Mouse (Mus musculus): Measurements from ENCODE around the gene Gm36210. TPM values are rescaled to one million over a fixed set of nuclear protein-coding genes. Genes with fewer than 3 reads are reported as not detected.

Gm36210 gene
- total and polyA plus RNA-seq, 3 experiments: 0.15 to 0.97 TPM; not detected in 1

DNA sequence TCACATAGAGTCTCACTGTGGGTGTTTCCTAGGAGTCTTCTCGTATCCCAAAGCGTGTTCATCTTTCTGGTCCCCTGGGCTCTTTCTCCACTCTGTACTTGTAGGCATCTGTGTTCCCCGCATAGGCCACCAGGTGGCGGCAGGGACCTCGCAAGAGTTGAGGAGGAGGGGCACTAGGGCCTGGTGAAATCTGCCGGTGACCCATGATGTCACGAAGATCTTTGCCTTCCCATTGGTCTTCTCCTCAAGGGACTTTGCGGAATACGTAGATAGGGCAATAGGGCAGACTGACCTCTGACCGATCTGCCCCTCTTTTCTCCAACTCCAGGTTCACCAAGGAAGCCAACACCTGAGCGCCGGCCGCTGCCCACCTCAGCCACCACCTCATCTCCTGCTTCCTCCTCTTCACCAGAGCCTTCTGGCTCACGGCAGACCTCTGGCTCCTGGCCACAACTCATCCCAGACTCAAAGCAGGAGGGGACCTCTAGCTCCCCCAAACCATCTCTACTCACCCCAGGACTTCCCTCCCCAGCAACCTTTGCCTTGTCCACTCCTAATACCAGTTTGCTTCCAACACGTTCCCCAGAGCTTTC, 37.0 kb upstream of the Gm36210 start (continued):
- TF ChIP-seq BHLHE40 (IDR thresholded peaks at IDR 0.05; ENCODE audit: borderline replicate concordance, low read depth, low read length) (peak; percentile 54; the same call in 1 of the 2 replicates), MXI1 (IDR thresholded peaks at IDR 0.05; ENCODE audit: low read depth, low read length) (no peak)

DNA sequence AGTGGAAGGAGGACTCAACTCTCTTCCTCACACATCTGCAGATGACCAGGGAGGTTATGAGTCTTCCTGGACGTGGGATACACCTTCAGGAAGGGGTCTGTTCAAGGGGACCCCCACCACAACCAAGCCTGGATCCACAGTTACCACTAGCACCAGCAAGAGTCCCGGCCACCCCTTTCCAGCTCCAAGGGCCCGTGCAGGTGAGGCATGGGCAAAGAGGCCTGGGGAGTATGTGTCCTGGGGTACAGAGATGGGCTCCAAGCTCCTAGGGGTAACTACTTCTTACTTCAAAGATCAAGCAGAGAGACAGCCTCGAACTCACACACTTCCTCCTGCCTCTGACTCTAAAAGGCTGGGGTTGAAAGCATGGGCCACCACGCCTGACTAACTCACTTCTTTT, 36.4 kb upstream of the Gm36210 start:
- no peak for DNase-seq (ENCODE audit: low read depth, low spot score)
- Histone ChIP-seq H3K79me2 (ENCODE audit: control insufficient read depth, insufficient read depth, low read length, poor library complexity) (no peaks in the 10 kb centered on the region), H3K9me3 (replicated peaks; ENCODE audit: insufficient read depth, low read length) (no peaks in the 10 kb centered on the region), H3K4me3 (ENCODE audit: control insufficient read depth in 1 of 2, insufficient read depth in 1 of 2, low read depth in 2 of 2, low read length in 2 of 2) (no peak overlapping the region), H3K9ac (ENCODE audit: control insufficient read depth, low read depth, low read length, poor library complexity, severe bottlenecking) (no peak overlapping the region), H3K36me3 (ENCODE audit: control insufficient read depth in 1 of 2, insufficient read depth in 2 of 2, low read length in 2 of 2) (no peaks in the 10 kb centered on the region), H3K27ac (ENCODE audit: control insufficient read depth, low read depth, low read length) (no peak overlapping the region), H3K4me1 (ENCODE audit: control insufficient read depth in 1 of 2, insufficient read depth in 2 of 2, low read length in 2 of 2) (no peaks in the 10 kb centered on the region), H3K27me3 (ENCODE audit: control insufficient read depth in 1 of 2, insufficient read depth in 2 of 2, low read length in 2 of 2) (no peaks in the 10 kb centered on the region)
- no peak for TF ChIP-seq CHD2 (IDR thresholded peaks at IDR 0.05; ENCODE audit: low read length)
- no peak for TF ChIP-seq ZKSCAN1 (IDR thresholded peaks at IDR 0.05; ENCODE audit: low read depth, low read length)
- no peak for TF ChIP-seq GATA1 (IDR thresholded peaks at IDR 0.05; ENCODE audit: low read depth, low read length)
- TF ChIP-seq GABPA (IDR thresholded peaks at IDR 0.05; ENCODE audit: low read depth, low read length): no peak
- no peak for TF ChIP-seq UBTF (IDR thresholded peaks at IDR 0.05; ENCODE audit: borderline replicate concordance, insufficient read depth, low read depth, low read length)
- no peak for TF ChIP-seq MAFK (IDR thresholded peaks at IDR 0.05; ENCODE audit: borderline replicate concordance, low read depth, low read length)
- TF ChIP-seq BHLHE40 (IDR thresholded peaks at IDR 0.05; ENCODE audit: borderline replicate concordance, low read depth, low read length): no peak
- no peak for TF ChIP-seq POLR2A (IDR thresholded peaks at IDR 0.05; ENCODE audit: control insufficient read depth in 1 of 2, insufficient read depth in 1 of 2, low read depth in 1 of 2, low read length in 2 of 2, poor library complexity in 1 of 2)
- TF ChIP-seq MAZ (IDR thresholded peaks at IDR 0.05; ENCODE audit: low read depth, low read length): no peak
- TF ChIP-seq ELF1 (IDR thresholded peaks at IDR 0.05; ENCODE audit: low read depth, low read length): no peak
- no peak for TF ChIP-seq CHD1 (IDR thresholded peaks at IDR 0.05; ENCODE audit: low read depth, low read length)
- TF ChIP-seq USF1 (IDR thresholded peaks at IDR 0.05; ENCODE audit: low read depth, low read length): no peak
- no peak for TF ChIP-seq RCOR1 (IDR thresholded peaks at IDR 0.05; ENCODE audit: low read depth, low read length)
- no peak for TF ChIP-seq TAL1 (IDR thresholded peaks at IDR 0.05; ENCODE audit: low read length)

DNA sequence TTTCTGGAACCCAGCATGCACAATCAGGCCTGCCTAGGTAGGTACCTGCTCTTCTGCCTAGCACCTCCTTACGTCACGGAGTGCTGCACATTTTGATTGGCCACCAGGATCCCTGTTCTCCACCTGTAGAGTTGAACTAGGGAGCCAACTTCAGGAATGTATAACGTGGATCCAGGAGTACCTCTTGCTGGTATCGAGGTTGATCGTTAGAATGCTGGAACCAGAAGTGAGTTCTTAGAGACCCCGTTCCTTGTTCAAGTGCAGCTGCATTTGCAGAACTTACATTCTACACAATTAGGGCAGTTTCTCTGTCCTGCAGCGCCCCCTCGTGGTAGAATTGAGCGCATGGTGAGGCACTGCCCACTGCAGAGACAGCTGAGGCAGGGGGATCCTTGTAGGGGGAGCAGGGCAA, 33.8 kb upstream of the Gm36210 start:
- H3K4me1 ChIP-seq (ENCODE audit: control insufficient read depth in 1 of 2, insufficient read depth in 2 of 2, low read length in 2 of 2): no peaks in the 10 kb centered on the region
- no peaks in the 10 kb centered on the region for H3K27me3 ChIP-seq (ENCODE audit: control insufficient read depth in 1 of 2, insufficient read depth in 2 of 2, low read length in 2 of 2)
- H3K36me3 ChIP-seq (ENCODE audit: control insufficient read depth in 1 of 2, insufficient read depth in 2 of 2, low read length in 2 of 2): no peaks in the 10 kb centered on the region
- no peaks in the 10 kb centered on the region for H3K9me3 ChIP-seq (replicated peaks; ENCODE audit: insufficient read depth, low read length)
- H3K9ac ChIP-seq (ENCODE audit: control insufficient read depth, low read depth, low read length, poor library complexity, severe bottlenecking): no peak overlapping the region
- no peak overlapping the region for H3K27ac ChIP-seq (ENCODE audit: control insufficient read depth, low read depth, low read length)
- no peak overlapping the region for H3K4me3 ChIP-seq (ENCODE audit: control insufficient read depth in 1 of 2, insufficient read depth in 1 of 2, low read depth in 2 of 2, low read length in 2 of 2)
- no peaks in the 10 kb centered on the region for H3K79me2 ChIP-seq (ENCODE audit: control insufficient read depth, insufficient read depth, low read length, poor library complexity)
- peak; percentile 84 for DNase-seq (ENCODE audit: low read depth, low spot score)
- no peak for TF ChIP-seq POLR2AphosphoS5 (IDR thresholded peaks at IDR 0.05; ENCODE audit: borderline replicate concordance, low read depth, low read length)
- peak; percentile 91 for TF ChIP-seq RAD21 (IDR thresholded peaks at IDR 0.05; ENCODE audit: low read depth, low read length)
- peak; percentile 65 for TF ChIP-seq ZC3H11A (IDR thresholded peaks at IDR 0.05; ENCODE audit: low read depth, low read length)
- TF ChIP-seq CTCF (IDR thresholded peaks at IDR 0.05 in 2 of 3, conservative IDR thresholded peaks at IDR 0.05 in 1 of 3; ENCODE audit: control insufficient read depth in 1 of 3, insufficient read depth in 1 of 3, low read depth in 2 of 3, low read length in 3 of 3, poor library complexity in 1 of 3, severe bottlenecking in 1 of 3): peak; percentile 73 to 93 (median 93)
- TF ChIP-seq MEF2A (IDR thresholded peaks at IDR 0.05; ENCODE audit: extremely low read depth, insufficient replicate concordance, low read depth, low read length, poor library complexity, severe bottlenecking): no peak
- no peak for TF ChIP-seq NELFE (IDR thresholded peaks at IDR 0.05; ENCODE audit: low read depth, low read length)
- TF ChIP-seq ZKSCAN1 (IDR thresholded peaks at IDR 0.05; ENCODE audit: low read depth, low read length): no peak
- no peak for TF ChIP-seq HCFC1 (IDR thresholded peaks at IDR 0.05; ENCODE audit: low read depth, low read length)
- no peak for TF ChIP-seq EP300 (IDR thresholded peaks at IDR 0.05; ENCODE audit: low read depth in 1 of 2, low read length in 2 of 2)
- TF ChIP-seq POLR2AphosphoS2 (IDR thresholded peaks at IDR 0.05; ENCODE audit: low read length): no peak
- no peak for TF ChIP-seq RCOR1 (IDR thresholded peaks at IDR 0.05; ENCODE audit: low read depth, low read length)
- TF ChIP-seq TAL1 (IDR thresholded peaks at IDR 0.05; ENCODE audit: low read length): no peak
- TF ChIP-seq GABPA (IDR thresholded peaks at IDR 0.05; ENCODE audit: low read depth, low read length): no peak
- no peak for TF ChIP-seq MAFK (IDR thresholded peaks at IDR 0.05; ENCODE audit: borderline replicate concordance, low read depth, low read length)
- no peak for TF ChIP-seq E2F4 (IDR thresholded peaks at IDR 0.05; ENCODE audit: borderline replicate concordance, low read depth, low read length)
- no peak for TF ChIP-seq JUND (IDR thresholded peaks at IDR 0.05; ENCODE audit: low read depth, low read length)
- TF ChIP-seq MYC (IDR thresholded peaks at IDR 0.05; ENCODE audit: low read depth, low read length): no peak
- TF ChIP-seq ZMIZ1 (IDR thresholded peaks at IDR 0.05; ENCODE audit: low read depth, low read length): no peak
- TF ChIP-seq CHD2 (IDR thresholded peaks at IDR 0.05; ENCODE audit: low read length): peak; percentile 69
- no peak for TF ChIP-seq TCF12 (IDR thresholded peaks at IDR 0.05; ENCODE audit: low read depth, low read length)

All from MEL (cell line).